Mouse (Mus musculus): ENCODE measurements around the gene Mmel1. TPM values are rescaled to one million over a fixed set of nuclear protein-coding genes. Genes with fewer than 3 reads are reported as not detected.

Gene Mmel1
- polyA plus RNA-seq (2016; fragmentation: Nextera tagmentation; extraction: Ambion mirVana) = 0.11 and 0.18 TPM in 2 replicates

- H3K9ac ChIP-seq = no peak within 1 kb of the TSS
- H3K4me1 ChIP-seq = peaks cover 15% of the 10 kb centered on the region
- H3K27me3 ChIP-seq = peaks cover 8% of the 10 kb centered on the region; the same call in 1 of the 2 replicates
- no peaks in the 10 kb centered on the region for H3K9me3 ChIP-seq
- no peak for ATAC-seq (ENCODE audit: insufficient number of reproducible peaks, insufficient read depth, low FRiP score, low TSS enrichment)
- H3K4me2 ChIP-seq (replicated peaks) = no peak within 1 kb of the TSS
- no peaks in the 10 kb centered on the region for H3K36me3 ChIP-seq
- no peak within 1 kb of the TSS for H3K4me3 ChIP-seq
- H3K27ac ChIP-seq = no peak within 1 kb of the TSS
- 89% methylated on average over 7 of the region's 7 CpGs for WGBS
Observed at GRCm38 (mm10) chr4:154869440-154869839, at the start of gene Mmel1. Gene Mmel1 (plus strand): TSS chr4:154869585.

GRCm38 (mm10) chr4:154825662-154826061 is 43.7 kb upstream of the Mmel1 start:
- Histone ChIP-seq H3K9me3 (no peaks in the 10 kb centered on the region), H3K4me3 (no peak overlapping the region), H3K27me3 (no peaks in the 10 kb centered on the region), H3K27ac (no peak overlapping the region), H3K4me2 (replicated peaks) (no peak overlapping the region), H3K4me1 (peaks cover 11% of the 10 kb centered on the region), H3K36me3 (no peaks in the 10 kb centered on the region), H3K9ac (no peak overlapping the region)
- WGBS = 32% methylated on average over 6 of the region's 6 CpGs
- peak; percentile 57 for ATAC-seq (ENCODE audit: insufficient number of reproducible peaks, insufficient read depth, low FRiP score, low TSS enrichment)

- 45% methylated on average over 7 of the region's 7 CpGs for WGBS
- Histone ChIP-seq H3K27me3 (no peaks in the 10 kb centered on the region), H3K4me1 (peaks cover 11% of the 10 kb centered on the region), H3K27ac (no peak overlapping the region), H3K9me3 (no peaks in the 10 kb centered on the region), H3K36me3 (no peaks in the 10 kb centered on the region), H3K4me2 (replicated peaks) (no peak overlapping the region), H3K9ac (no peak overlapping the region), H3K4me3 (no peak overlapping the region)
- ATAC-seq (ENCODE audit: insufficient number of reproducible peaks, insufficient read depth, low FRiP score, low TSS enrichment) = peak; percentile 22; the same call in 1 of the 2 replicates
Observed at GRCm38 (mm10) chr4:154826224-154826623, 43.2 kb upstream of the Mmel1 start.

DNA sequence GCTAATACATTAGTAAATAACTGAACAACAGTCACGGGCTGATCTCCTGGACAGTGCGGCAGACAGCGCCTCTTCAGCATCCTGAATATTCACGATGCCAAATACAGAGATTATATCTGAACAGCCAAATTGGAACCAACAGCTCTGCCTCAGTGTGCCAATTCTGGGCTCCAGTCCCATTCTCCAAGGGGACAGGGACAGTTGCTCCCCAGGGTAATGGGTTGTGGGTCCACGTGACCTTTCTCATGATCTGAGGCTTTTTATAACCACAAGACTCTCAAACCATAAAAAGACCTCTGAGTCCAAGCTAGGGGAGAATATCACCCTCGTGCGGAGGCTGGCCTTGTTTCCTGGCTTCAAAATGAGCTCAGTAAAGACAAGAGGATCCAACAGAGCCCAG is 42.2 kb upstream of the Mmel1 start:
- no peaks in the 10 kb centered on the region for H3K27me3 ChIP-seq
- WGBS = 81% methylated on average over 7 of the region's 7 CpGs
- H3K4me2 ChIP-seq (replicated peaks) = no peak overlapping the region
- H3K4me1 ChIP-seq = peaks cover 11% of the 10 kb centered on the region
- no peak overlapping the region for H3K9ac ChIP-seq
- no peaks in the 10 kb centered on the region for H3K36me3 ChIP-seq
- no peak overlapping the region for H3K27ac ChIP-seq
- ATAC-seq (ENCODE audit: insufficient number of reproducible peaks, insufficient read depth, low FRiP score, low TSS enrichment) = no peak
- no peaks in the 10 kb centered on the region for H3K9me3 ChIP-seq
- no peak overlapping the region for H3K4me3 ChIP-seq

- H3K27ac ChIP-seq = no peak overlapping the region
- H3K9ac ChIP-seq = no peak overlapping the region
- 45% methylated on average over 10 of the region's 10 CpGs for WGBS
- H3K9me3 ChIP-seq = no peaks in the 10 kb centered on the region
- peaks cover 11% of the 10 kb centered on the region for H3K4me1 ChIP-seq
- no peaks in the 10 kb centered on the region for H3K36me3 ChIP-seq
- no peak overlapping the region for H3K4me3 ChIP-seq
- H3K4me2 ChIP-seq (replicated peaks) = no peak overlapping the region
- no peaks in the 10 kb centered on the region for H3K27me3 ChIP-seq
- ATAC-seq (ENCODE audit: insufficient number of reproducible peaks, insufficient read depth, low FRiP score, low TSS enrichment) = no peak
Observed at GRCm38 (mm10) chr4:154827861-154828610, 41.3 kb upstream of the Mmel1 start.

GRCm38 (mm10) chr4:154831915-154832573 is 37.3 kb upstream of the Mmel1 start:
- Histone ChIP-seq H3K9ac (no peak overlapping the region), H3K4me1 (peaks cover 12% of the 10 kb centered on the region), H3K27ac (no peak overlapping the region), H3K9me3 (no peaks in the 10 kb centered on the region), H3K4me2 (replicated peaks) (no peak overlapping the region), H3K4me3 (no peak overlapping the region), H3K36me3 (no peaks in the 10 kb centered on the region), H3K27me3 (0 out of 2 replicates have a peak, but pooled peaks cover 5% of the 10 kb centered on the region)
- 58% methylated on average over 9 of the region's 9 CpGs for WGBS
- ATAC-seq (ENCODE audit: insufficient number of reproducible peaks, insufficient read depth, low FRiP score, low TSS enrichment) = no peak

GRCm38 (mm10) chr4:154836183-154836915 is 33.0 kb upstream of the Mmel1 start:
- no peaks in the 10 kb centered on the region for H3K36me3 ChIP-seq
- 67% methylated on average over 7 of the region's 7 CpGs for WGBS
- no peak overlapping the region for H3K4me3 ChIP-seq
- no peak overlapping the region for H3K4me2 ChIP-seq (replicated peaks)
- H3K4me1 ChIP-seq = peaks cover 4% of the 10 kb centered on the region; the same call in 1 of the 2 replicates
- peak; percentile 42; the same call in 1 of the 2 replicates for ATAC-seq (ENCODE audit: insufficient number of reproducible peaks, insufficient read depth, low FRiP score, low TSS enrichment)
- no peak overlapping the region for H3K27ac ChIP-seq
- no peaks in the 10 kb centered on the region for H3K9me3 ChIP-seq
- no peak overlapping the region for H3K9ac ChIP-seq
- H3K27me3 ChIP-seq = 0 out of 2 replicates have a peak, but pooled peaks cover 5% of the 10 kb centered on the region

GRCm38 (mm10) chr4:154837170-154837569 is 32.2 kb upstream of the Mmel1 start, which contains the start of gene Ttc34:
Gene Ttc34 (plus strand): TSS chr4:154837459.
- Histone ChIP-seq H3K4me2 (replicated peaks) (no peak within 1 kb of the TSS), H3K9ac (no peak within 1 kb of the TSS), H3K36me3 (no peaks in the 10 kb centered on the region), H3K4me3 (no peak within 1 kb of the TSS), H3K27ac (no peak within 1 kb of the TSS), H3K27me3 (0 out of 2 replicates have a peak, but pooled peaks cover 5% of the 10 kb centered on the region), H3K9me3 (no peaks in the 10 kb centered on the region), H3K4me1 (peaks cover 4% of the 10 kb centered on the region; the same call in 1 of the 2 replicates)
- 60% methylated on average over 2 of the region's 2 CpGs for WGBS
- no peak; the same call in 1 of the 2 replicates for ATAC-seq (ENCODE audit: insufficient number of reproducible peaks, insufficient read depth, low FRiP score, low TSS enrichment)

GRCm38 (mm10) chr4:154838741-154839140 is 30.6 kb upstream of the Mmel1 start:
- ATAC-seq (ENCODE audit: insufficient number of reproducible peaks, insufficient read depth, low FRiP score, low TSS enrichment) = no peak

DNA sequence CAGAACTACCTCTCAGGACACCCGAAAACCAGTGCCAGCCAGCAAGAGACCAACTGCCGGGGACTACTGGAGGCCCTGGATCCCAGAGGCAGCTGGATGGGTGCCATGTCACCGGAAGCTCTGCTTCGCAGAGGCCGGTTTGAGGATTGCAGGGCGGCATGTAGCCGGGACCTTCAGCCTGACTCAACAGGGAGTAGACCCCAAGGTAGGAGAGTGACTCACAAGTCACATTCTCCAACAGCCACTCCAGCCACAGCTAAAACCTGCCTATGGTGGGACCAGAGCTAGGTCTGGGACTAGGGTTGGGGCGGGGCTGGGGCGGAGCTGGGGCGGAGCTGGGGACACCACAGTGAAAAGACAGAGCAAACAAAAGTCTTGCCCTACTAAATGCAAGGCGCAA is 30.0 kb upstream of the Mmel1 start:
- Histone ChIP-seq H3K4me1 (peaks cover 4% of the 10 kb centered on the region; the same call in 1 of the 2 replicates), H3K4me2 (replicated peaks) (no peak overlapping the region), H3K27ac (no peak overlapping the region), H3K27me3 (no peaks in the 10 kb centered on the region), H3K9me3 (no peaks in the 10 kb centered on the region), H3K9ac (no peak overlapping the region), H3K4me3 (no peak overlapping the region), H3K36me3 (no peaks in the 10 kb centered on the region)
- ATAC-seq (ENCODE audit: insufficient number of reproducible peaks, insufficient read depth, low FRiP score, low TSS enrichment) = no peak
- 53% methylated on average over 11 of the region's 11 CpGs for WGBS

More at GRCm38 (mm10) chr4:154838741-154839140, 30.6 kb upstream of the Mmel1 start:
- H3K4me1 ChIP-seq = peaks cover 4% of the 10 kb centered on the region; the same call in 1 of the 2 replicates
- H3K27me3 ChIP-seq = 0 out of 2 replicates have a peak, but pooled peaks cover 1% of the 10 kb centered on the region
- H3K36me3 ChIP-seq = no peaks in the 10 kb centered on the region
- H3K9ac ChIP-seq = no peak overlapping the region
- 87% methylated on average over 13 of the region's 13 CpGs for WGBS
- no peak overlapping the region for H3K4me3 ChIP-seq
- no peak overlapping the region for H3K4me2 ChIP-seq (replicated peaks)
- no peaks in the 10 kb centered on the region for H3K9me3 ChIP-seq
- H3K27ac ChIP-seq = no peak overlapping the region

GRCm38 (mm10) chr4:154852696-154853095 is 16.7 kb upstream of the Mmel1 start:
- WGBS = 89% methylated on average over 1 of the region's 1 CpGs
- no peak overlapping the region for H3K9ac ChIP-seq
- no peak for ATAC-seq (ENCODE audit: insufficient number of reproducible peaks, insufficient read depth, low FRiP score, low TSS enrichment)
- peaks cover 31% of the 10 kb centered on the region for H3K27me3 ChIP-seq
- no peak overlapping the region for H3K4me2 ChIP-seq (replicated peaks)
- H3K27ac ChIP-seq = no peak overlapping the region
- no peaks in the 10 kb centered on the region for H3K9me3 ChIP-seq
- no peak overlapping the region for H3K4me3 ChIP-seq
- no peaks in the 10 kb centered on the region for H3K36me3 ChIP-seq
- no peaks in the 10 kb centered on the region for H3K4me1 ChIP-seq

Data from embryonic facial prominence, embryonic 12.5 days (tissue).